In genomic region chr3:135834988-135835387, GRCm38 (mm10) we compare ENCODE assay signal across 22 mouse cellular contexts.
"Had no signal": no experiment of that assay in that cellular context is flagged by ENCODE, and none has a peak within 500 bp of the region (broad histone marks: within the 10 kb centered on the region; RNA-seq: fewer than 3 reads in every experiment).

No protein-coding gene starts in this region.

- H3K4me1 ChIP-seq: hindbrain, embryonic 13.5 days; hindbrain, embryonic 15.5 days; limb, embryonic 15.5 days had no signal

- H3K27ac ChIP-seq: heart, embryonic 10.5 days; hindbrain, embryonic 13.5 days; hindbrain, embryonic 15.5 days; hindbrain, postnatal 0 days; limb, embryonic 13.5 days; limb, embryonic 15.5 days; liver, embryonic 12.5 days; liver, embryonic 14.5 days had no signal

- H3K9me3 ChIP-seq: heart, embryonic 10.5 days; heart, embryonic 12.5 days; hindbrain, embryonic 13.5 days; hindbrain, embryonic 15.5 days; limb, embryonic 13.5 days; limb, embryonic 15.5 days; liver, embryonic 12.5 days had no signal

- H3K36me3 ChIP-seq: heart, embryonic 10.5 days; heart, embryonic 12.5 days; hindbrain, embryonic 13.5 days; hindbrain, embryonic 15.5 days; limb, embryonic 13.5 days; limb, embryonic 15.5 days had no signal

- H3K4me3 ChIP-seq: heart, embryonic 10.5 days; heart, embryonic 12.5 days; hindbrain, embryonic 13.5 days; hindbrain, embryonic 15.5 days; limb, embryonic 13.5 days; limb, embryonic 15.5 days; liver, embryonic 12.5 days had no signal

- DNase-seq: forebrain, postnatal 0 days; gastrocnemius, postnatal 14 days; gastrocnemius, postnatal 36 days; heart, adult 18-20 months; heart, postnatal 10 days; heart, postnatal 36 days; kidney, adult 18-20 months; kidney, postnatal 25 days; layer of hippocampus, adult 9-11 months; layer of hippocampus, postnatal 36 days; left cerebral cortex, postnatal 4 days; lung, adult 18-20 months had no signal

- ATAC-seq: forebrain, postnatal 0 days; hindbrain, postnatal 0 days; intestine, embryonic 16.5 days; liver, embryonic 12.5 days had no signal

- H3K27me3 ChIP-seq: heart, embryonic 12.5 days; hindbrain, embryonic 13.5 days; hindbrain, embryonic 15.5 days; limb, embryonic 13.5 days; limb, embryonic 15.5 days; liver, embryonic 12.5 days had no signal

- H3K9ac ChIP-seq: forebrain, postnatal 0 days; heart, embryonic 12.5 days; hindbrain, embryonic 13.5 days; hindbrain, embryonic 15.5 days; limb, embryonic 13.5 days; limb, embryonic 15.5 days; liver, embryonic 12.5 days; liver, embryonic 14.5 days had no signal

- H3K4me2 ChIP-seq: heart, embryonic 12.5 days; hindbrain, embryonic 13.5 days; hindbrain, embryonic 15.5 days; limb, embryonic 13.5 days; limb, embryonic 15.5 days; liver, embryonic 12.5 days had no signal
